Mouse (Mus musculus) embryo, embryonic 10 days (tissue): ENCODE results near the gene Rep15.

Source experiments
- DNase-seq: peaks from one replicate; pipeline ENCODE4 v3.0.0-alpha.2; 2015; ENCODE audit warnings: low spot score

The Rep15 gene

GRCm38 (mm10) chr6:147032303-147032925, at the start of gene Rep15:
Gene Rep15 (plus strand): TSS chr6:147032584.
- DNase-seq, result no peak

GRCm38 (mm10) chr6:146984569-146984968, 47.8 kb upstream of the Rep15 start:
- peak; percentile 29 for DNase-seq

- DNase-seq, result peak; percentile 76
These were observed 38.1 kb upstream of the Rep15 start for GRCm38 (mm10) chr6:146994236-146994635.

GRCm38 (mm10) chr6:146995391-146995790, 37.0 kb upstream of the Rep15 start:
- DNase-seq, result no peak

- no peak for DNase-seq
These were observed 36.5 kb upstream of the Rep15 start for GRCm38 (mm10) chr6:146995878-146996277.

GRCm38 (mm10) chr6:146997006-146997405, 35.4 kb upstream of the Rep15 start:
- no peak for DNase-seq

GRCm38 (mm10) chr6:146998710-146999109, 33.7 kb upstream of the Rep15 start:
- no peak for DNase-seq

- no peak for DNase-seq
These were observed 33.1 kb upstream of the Rep15 start for GRCm38 (mm10) chr6:146999302-146999701.

GRCm38 (mm10) chr6:146999755-147000154, 32.6 kb upstream of the Rep15 start:
- no peak for DNase-seq

- peak; percentile 72 for DNase-seq
These were observed 24.2 kb upstream of the Rep15 start for GRCm38 (mm10) chr6:147008148-147008547.

- DNase-seq, result no peak
These were observed 22.0 kb upstream of the Rep15 start for GRCm38 (mm10) chr6:147010358-147010757.

GRCm38 (mm10) chr6:147010811-147011520, 21.4 kb upstream of the Rep15 start:
- no peak for DNase-seq

- DNase-seq, result no peak
These were observed 20.8 kb upstream of the Rep15 start for GRCm38 (mm10) chr6:147011555-147011954.

- no peak for DNase-seq
These were observed 20.4 kb upstream of the Rep15 start for GRCm38 (mm10) chr6:147011977-147012376.

- DNase-seq, result no peak
These were observed 18.8 kb upstream of the Rep15 start for GRCm38 (mm10) chr6:147013546-147013945.

GRCm38 (mm10) chr6:147017906-147018305, 14.5 kb upstream of the Rep15 start:
- DNase-seq, result no peak

- no peak for DNase-seq
These were observed 14.0 kb upstream of the Rep15 start for GRCm38 (mm10) chr6:147018364-147018763.

- DNase-seq, result no peak
These were observed 11.2 kb upstream of the Rep15 start for GRCm38 (mm10) chr6:147021181-147021580.

GRCm38 (mm10) chr6:147022375-147023132, 9.8 kb upstream of the Rep15 start:
- no peak for DNase-seq

- no peak for DNase-seq
These were observed 9.3 kb upstream of the Rep15 start for GRCm38 (mm10) chr6:147023133-147023395.

- DNase-seq, result no peak
These were observed 8.8 kb upstream of the Rep15 start for GRCm38 (mm10) chr6:147023568-147023967.

GRCm38 (mm10) chr6:147024761-147025160, 7.6 kb upstream of the Rep15 start:
- DNase-seq, result no peak

- DNase-seq, result no peak
These were observed 4.0 kb upstream of the Rep15 start for GRCm38 (mm10) chr6:147028396-147028795.
